Mouse (Mus musculus): ENCODE results near the gene Jag2.

DNA sequence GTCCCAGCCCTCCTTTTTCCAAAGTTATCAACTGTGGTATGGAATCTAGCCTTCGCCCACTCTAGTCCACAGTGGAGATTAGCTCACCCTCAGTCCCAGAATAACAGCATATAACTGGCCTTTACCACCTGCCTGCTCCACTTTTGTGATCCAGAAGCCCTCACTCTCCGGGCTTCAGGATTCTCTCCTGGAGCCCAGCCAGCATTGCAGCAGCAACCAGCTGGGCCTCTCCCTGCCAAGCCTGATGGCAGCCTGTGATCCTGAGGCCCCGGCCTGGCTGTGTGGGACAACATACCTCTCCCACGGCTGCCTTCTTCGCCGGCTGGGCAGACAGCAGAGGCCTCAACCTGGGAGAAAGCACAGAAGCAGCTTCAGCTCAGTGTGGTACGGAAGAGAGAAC is 31.9 kb upstream of the Jag2 start:
- no peak for TF ChIP-seq CTCF (IDR thresholded peaks at IDR 0.05; ENCODE audit: borderline replicate concordance, insufficient read depth, low read depth, low read length)
- TF ChIP-seq POLR2A (IDR thresholded peaks at IDR 0.05; ENCODE audit: borderline replicate concordance, insufficient read depth, low read length) = no peak

All from cerebellum, adult 2 months (tissue).